Mouse (Mus musculus) R1 (cell line): ENCODE results near the gene Smim24.

ENCODE experiments used
- DNase-seq: peaks from one replicate; pipeline ENCODE4 v3.0.0-alpha.2; 2018; ENCODE audit warnings: low read depth, low spot score

Smim24 gene

GRCm38 (mm10) chr10:81365073-81365472, 27.8 kb upstream of the Smim24 start:
- peak; percentile 48 for DNase-seq

GRCm38 (mm10) chr10:81365672-81366476, 27.0 kb upstream of the Smim24 start, which contains the start of gene 4930404N11Rik:
4930404N11Rik (minus strand) TSS chr10:81365816.
- peak; percentile 83 for DNase-seq

DNA sequence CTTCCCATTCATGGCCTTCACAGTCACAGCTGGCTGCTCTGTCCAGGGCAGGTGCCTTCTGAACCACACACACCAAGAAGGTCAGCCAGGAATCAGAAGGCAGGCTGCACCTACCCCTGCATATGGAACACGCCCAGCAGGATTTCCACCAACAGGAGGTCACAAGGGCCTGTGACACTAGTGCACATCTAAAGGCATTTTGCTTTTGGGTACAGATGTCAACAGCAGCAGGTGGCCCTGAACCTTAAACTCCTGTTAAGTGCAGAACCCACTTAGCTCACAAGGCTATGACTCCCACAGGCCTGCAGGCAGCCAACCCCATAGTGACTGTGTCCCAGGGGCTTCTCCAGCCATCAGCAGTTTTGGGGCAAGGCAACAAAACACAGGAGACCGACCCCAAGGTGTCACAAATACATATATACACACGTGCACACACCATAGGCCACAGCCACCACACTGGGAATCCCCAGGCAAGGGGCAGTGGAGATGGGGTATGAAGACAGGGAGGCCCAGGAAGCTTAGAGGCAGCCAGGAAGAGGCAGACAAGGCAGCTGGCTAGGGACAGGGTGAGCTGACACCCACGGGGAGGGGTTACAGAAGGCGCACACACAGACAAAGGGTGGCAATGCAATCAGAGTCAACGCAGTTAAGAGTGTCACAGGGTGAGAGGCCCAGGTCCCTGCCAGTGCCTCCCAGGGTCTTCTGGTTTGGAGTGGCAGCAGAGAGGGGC, 26.2 kb upstream of the Smim24 start:
- DNase-seq, result peak; percentile 47

DNA sequence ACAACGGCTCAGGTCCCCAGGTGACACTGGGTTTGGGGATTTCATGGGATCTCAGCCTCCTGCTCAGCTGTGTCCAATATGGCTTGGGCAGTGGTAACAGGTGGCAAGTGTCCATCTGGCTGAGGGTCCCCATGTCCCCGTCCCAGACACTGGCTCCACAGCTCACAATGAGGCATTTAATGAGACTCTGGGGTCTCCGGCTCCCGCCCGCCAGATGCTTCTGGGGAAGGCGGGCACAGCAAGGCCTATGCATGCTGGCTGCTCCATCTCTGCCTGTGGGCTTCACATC, 25.7 kb upstream of the Smim24 start:
- peak; percentile 21 for DNase-seq

- peak; percentile 75 for DNase-seq
Measured at GRCm38 (mm10) chr10:81375322-81375721, 17.5 kb upstream of the Smim24 start.

- peak; percentile 78 for DNase-seq
Measured at GRCm38 (mm10) chr10:81376561-81377361, 16.1 kb upstream of the Smim24 start.

GRCm38 (mm10) chr10:81377362-81377664, 15.5 kb upstream of the Smim24 start:
- DNase-seq, result no peak

- DNase-seq, result no peak
Measured at GRCm38 (mm10) chr10:81377793-81378552, 14.9 kb upstream of the Smim24 start, which contains the start of gene Fzr1. Fzr1 (minus strand) TSS chr10:81378516.

GRCm38 (mm10) chr10:81378553-81379182, 14.2 kb upstream of the Smim24 start:
- peak; percentile 100 for DNase-seq

DNA sequence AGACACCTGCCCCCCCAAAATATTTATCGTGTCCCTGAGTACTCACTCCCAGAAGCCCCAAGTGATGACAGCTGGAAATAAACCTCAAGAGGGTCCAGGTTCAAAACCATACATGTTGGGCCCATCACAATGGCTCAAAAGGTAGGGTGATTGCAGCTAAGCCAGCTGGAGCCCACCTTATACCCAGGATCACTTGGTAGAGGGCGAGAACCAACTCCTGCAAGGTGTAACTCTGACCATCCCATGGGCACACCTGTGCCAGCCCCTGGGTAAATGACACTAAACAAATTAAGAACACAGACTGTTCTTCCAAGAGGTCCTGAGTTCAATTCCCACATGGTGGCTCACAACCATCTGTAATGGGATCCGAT, 13.7 kb upstream of the Smim24 start:
- DNase-seq, result no peak

GRCm38 (mm10) chr10:81379809-81380378, 13.0 kb upstream of the Smim24 start:
- no peak for DNase-seq

DNA sequence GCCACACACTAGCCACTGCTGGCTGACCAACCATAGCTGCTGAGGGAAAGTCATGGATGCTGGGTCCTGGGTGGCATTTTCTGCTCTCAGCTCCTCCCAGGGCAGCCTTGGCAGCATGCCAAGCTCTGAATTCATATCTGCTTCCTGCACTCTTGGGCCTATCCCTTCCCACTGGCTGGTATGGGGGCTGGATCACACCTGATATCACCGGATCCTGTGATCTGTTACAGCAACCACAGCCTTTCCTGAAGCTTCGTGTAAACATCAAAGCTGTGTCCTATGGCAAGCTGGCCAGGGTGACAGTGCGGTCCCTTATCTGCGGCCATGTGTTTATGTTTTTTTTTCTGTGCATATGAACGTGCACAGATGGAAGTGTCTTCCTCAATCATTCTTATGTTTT, 10.8 kb upstream of the Smim24 start:
- no peak for DNase-seq

DNA sequence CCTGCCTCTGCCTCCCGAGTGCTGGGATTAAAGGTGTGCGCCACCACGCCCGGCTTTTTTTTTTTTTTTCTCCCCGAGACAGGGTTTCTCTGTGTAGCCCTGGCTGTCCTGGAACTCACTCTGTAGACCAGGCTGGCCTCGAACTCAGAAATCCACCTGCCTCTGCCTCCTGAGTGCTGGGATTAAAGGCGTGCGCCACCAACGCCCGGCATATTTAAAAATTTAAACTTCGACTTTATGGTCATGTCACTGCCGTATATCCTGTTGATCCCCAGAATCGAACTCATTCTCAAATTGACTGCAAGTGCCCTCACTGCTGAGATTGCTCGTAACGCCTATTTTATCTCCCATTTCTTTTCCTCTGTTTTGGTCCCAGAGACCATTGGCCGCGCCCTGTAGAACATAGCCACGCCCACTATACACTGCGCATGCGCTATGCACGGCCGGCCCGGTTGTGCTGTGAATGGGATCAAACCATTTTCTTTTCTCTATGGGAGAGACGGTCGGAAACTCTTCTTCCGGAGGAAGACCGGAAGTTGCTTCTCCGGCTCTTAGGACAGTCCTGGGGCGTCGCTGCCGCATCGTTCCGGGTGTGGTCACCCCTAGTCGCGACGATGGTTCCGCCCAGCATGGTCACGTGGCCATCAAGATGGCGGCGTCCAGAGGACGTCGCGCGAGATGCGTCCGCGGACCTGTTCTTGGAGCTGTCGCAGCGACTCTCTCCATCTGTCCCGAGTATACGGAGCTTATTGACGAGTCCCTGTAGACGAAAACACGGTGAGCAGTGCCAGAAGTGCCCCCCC, 8.8 kb upstream of the Smim24 start, which contains the start of the genes Dohh and Gm48551:
Gene Dohh, plus strand, starts transcription at position 627 of the 803 bp plus-strand sequence.
Gene Gm48551, plus strand, starts transcription at position 665 of the 803 bp plus-strand sequence.
- peak; percentile 100 for DNase-seq

GRCm38 (mm10) chr10:81384605-81384982, 8.3 kb upstream of the Smim24 start:
- DNase-seq, result no peak

GRCm38 (mm10) chr10:81385603-81386306, 7.1 kb upstream of the Smim24 start:
- peak; percentile 67 for DNase-seq

- no peak for DNase-seq
Measured at GRCm38 (mm10) chr10:81387716-81388115, 5.1 kb upstream of the Smim24 start.

DNA sequence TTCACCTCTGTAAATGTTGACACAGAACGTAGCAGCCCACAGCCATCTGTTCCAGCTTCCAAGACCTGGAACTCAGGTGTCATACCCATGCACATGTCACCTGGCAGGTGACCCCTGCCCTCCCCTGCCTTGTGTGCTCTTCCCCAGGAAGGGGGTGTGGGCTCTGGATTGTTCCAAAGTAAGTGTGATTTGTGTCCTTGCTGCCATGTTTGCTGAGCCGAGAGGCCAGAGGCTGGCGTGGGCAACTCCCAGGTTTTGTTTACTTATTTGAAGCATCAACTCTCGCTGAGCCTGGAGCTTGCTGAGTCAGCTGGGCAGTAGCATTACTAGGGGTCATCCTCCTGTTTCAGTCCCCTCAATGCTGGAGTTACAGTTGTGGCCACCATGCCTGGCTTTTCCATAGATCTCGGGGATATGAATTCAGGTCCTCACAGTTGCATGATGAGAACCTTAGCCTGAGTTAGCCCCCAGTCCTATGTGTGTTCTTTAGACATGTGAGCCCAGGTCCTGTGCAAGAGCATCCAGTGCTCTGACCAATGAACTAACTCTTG, 4.3 kb upstream of the Smim24 start, which contains the start of gene Gm48552:
Gene Gm48552, plus strand, starts transcription at position 501 of the 551 bp plus-strand sequence.
- DNase-seq, result no peak

DNA sequence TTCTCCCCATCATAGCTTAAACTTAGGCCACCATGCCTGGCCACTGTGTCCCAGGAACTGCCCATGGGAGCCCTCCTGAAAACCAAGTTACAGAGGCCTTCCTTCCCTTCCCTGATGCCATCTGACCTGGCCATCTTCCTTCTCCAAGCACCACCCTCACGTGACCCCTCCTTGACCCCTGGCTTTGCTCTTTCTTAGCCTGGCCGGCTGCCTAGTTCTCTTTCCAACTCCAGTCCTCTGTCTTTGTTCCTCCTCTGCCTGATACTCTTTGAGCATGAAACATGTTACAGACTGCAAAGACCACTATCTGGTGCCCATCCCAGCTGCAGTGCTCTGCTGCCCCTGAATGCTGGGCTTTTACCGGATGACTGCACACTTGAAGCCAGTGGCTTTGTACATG, 3.5 kb upstream of the Smim24 start:
- no peak for DNase-seq
